Mouse (Mus musculus): Measurements from ENCODE around the gene Gm7138.
"Not testable (repeated sequence)": the region's sequence is repeated elsewhere in the genome, so short reads cannot be mapped to it uniquely, and the experiment has no call there.

Gene Gm7138

DNA sequence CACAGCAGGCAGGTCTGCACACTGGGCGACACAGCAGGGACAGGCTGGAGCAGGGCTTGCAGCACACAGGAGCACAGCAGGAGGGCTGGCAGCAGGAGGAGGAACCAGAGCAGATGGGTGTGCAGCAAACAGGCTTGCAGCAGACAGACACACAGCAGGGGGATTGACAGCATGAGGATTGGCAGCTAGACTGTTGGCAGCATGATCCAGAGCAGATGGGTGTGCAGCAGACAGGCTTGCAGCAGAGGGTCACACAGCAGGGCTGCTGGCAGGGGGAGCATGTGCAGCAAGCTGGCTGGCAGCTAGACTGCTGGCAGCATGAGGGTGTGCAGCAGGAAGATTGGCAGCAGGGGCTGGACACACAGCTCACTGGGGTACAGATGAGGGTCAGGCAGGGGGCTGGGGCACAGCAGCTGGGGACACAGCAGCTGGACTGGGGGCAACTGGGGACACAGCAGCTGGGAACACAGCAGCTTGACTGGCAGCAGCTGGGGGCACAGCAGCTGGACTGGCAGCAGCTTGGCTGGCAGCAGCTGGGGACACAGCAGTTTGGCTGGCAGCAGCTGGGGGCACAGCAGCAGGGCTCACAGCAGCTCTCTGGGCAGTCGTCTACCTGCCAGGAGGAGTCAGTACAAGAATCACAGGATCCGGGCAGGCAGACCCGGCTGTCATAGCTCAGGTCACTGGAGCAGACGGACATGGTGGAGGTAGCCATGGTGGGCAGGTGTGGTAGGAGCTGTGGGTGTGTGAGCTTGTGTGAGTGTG lies 34.6 kb downstream of the Gm7138 start, which contains the start of gene Gm18596:
Gene Gm18596, minus strand, starts transcription at position 715 of the 765 bp plus-strand sequence.
- DNase-seq (ENCODE audit: low spot score) = not testable (repeated sequence)

DNA sequence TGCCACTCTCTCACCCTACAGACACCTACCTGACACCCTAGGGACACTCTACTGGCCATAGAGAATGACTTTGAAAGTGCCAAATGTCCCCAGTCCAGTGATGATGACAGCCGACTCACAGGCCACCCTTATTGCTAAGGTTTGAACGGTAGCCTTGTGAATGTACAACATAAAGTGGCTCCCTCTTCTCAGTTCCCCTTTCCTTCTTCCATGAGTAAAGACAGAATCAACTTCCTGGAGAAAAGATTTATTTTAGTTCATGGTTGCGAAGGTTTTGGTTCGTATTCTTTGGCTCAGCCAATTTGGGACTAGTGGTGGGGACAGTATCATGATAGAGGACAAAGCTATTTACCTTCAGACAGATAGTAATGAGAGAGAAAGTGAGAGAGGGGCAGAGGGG lies 37.8 kb downstream of the Gm7138 start:
- DNase-seq (ENCODE audit: low spot score) = no peak

DNA sequence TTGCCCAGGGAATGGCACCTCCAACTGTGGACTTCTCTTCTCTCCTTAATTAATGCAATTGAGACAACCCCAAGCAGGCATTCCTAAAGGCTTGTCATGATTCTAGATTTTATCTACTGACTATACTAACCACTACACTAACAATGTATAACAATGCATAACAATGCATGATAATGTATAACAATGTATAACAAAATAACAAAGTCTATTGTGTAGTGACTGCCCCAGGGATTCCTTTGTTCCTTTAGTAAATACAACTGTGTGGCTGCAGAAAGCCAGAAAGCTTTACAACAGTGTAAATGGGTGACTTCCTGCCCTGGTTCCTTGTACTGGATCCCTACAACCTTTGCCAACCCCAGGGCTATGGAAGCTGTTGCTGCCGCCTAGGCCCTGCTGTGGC lies 40.8 kb downstream of the Gm7138 start:
- DNase-seq (ENCODE audit: low spot score) = no peak

DNA sequence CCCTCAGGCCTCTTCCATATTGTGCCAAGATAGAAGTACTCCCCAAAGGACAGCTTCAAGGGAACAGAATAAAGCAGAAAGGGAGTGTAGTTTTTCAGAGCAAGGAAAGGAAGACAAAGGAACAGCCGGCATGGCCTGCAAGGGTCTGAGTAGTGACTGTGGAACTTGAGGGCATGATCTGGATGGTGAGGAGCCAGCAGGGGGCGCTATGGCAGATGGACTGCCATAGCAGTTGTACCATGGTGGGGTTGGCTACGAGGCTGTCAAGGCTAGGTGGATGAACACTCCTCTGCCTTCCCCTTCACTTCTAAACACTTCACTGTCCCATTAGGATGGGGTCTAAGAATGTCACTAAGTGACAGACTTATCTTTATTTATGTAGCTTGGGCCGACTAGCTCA lies 47.5 kb downstream of the Gm7138 start:
- no peak for DNase-seq (ENCODE audit: low spot score)

DNA sequence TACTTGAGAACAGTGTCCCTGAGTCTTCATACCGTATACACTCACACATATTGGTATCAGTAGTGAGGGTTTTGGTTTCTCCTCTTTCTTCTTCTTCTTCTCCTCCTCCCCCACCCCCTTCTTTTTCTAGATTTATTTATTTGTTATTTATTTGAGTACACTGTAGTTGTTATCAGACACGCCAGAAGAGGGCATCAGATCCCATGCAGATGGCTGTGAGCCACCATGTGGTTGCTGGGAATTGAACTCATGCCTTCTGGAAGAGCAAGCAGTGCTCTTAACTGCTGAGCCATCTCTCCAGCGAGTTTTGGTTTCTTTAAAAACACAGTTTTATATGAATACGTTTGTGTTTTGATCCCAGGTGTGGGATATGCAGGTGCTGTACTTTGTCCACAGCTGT lies 48.5 kb downstream of the Gm7138 start:
- DNase-seq (ENCODE audit: low spot score) = no peak
